Mouse (Mus musculus) cerebellum, adult (tissue): Measurements from ENCODE around the gene Il10rb.

Experiments
- ATAC-seq: cut with Nextera tagmentation; 2 replicates; pipeline ENCODE4 v1.9.2; 2017; ENCODE audit warnings: mild to moderate bottlenecking, moderate library complexity, mixed read lengths; ENCODE audit not compliant: insufficient number of reproducible peaks, low FRiP score, low TSS enrichment

Gene Il10rb

GRCm38 (mm10) chr16:91381606-91382005 is 24.4 kb upstream of the Il10rb start:
- ATAC-seq: no peak

GRCm38 (mm10) chr16:91382261-91382790 is 23.6 kb upstream of the Il10rb start:
- ATAC-seq: no peak

GRCm38 (mm10) chr16:91384221-91384620 is 21.7 kb upstream of the Il10rb start:
- no peak for ATAC-seq

- ATAC-seq: no peak
Measured at GRCm38 (mm10) chr16:91385621-91386020, 20.3 kb upstream of the Il10rb start.

- no peak for ATAC-seq
Measured at GRCm38 (mm10) chr16:91386419-91387120, 19.4 kb upstream of the Il10rb start.

GRCm38 (mm10) chr16:91387121-91387486 is 18.9 kb upstream of the Il10rb start:
- no peak for ATAC-seq

GRCm38 (mm10) chr16:91390100-91390499 is 15.9 kb upstream of the Il10rb start:
- no peak for ATAC-seq

- no peak for ATAC-seq
Measured at GRCm38 (mm10) chr16:91391421-91391820, 14.5 kb upstream of the Il10rb start, which contains the start of gene Gm21970. Gm21970 (plus strand) TSS chr16:91391721.

GRCm38 (mm10) chr16:91394826-91395410 is 11.0 kb upstream of the Il10rb start:
- no peak for ATAC-seq

GRCm38 (mm10) chr16:91395633-91396392 is 10.2 kb upstream of the Il10rb start:
- no peak for ATAC-seq

GRCm38 (mm10) chr16:91396844-91397537 is 9.0 kb upstream of the Il10rb start:
- ATAC-seq: no peak

GRCm38 (mm10) chr16:91398030-91398429 is 7.9 kb upstream of the Il10rb start:
- ATAC-seq: no peak

GRCm38 (mm10) chr16:91398944-91399343 is 7.0 kb upstream of the Il10rb start:
- no peak for ATAC-seq

- ATAC-seq: no peak
Measured at GRCm38 (mm10) chr16:91401569-91402165, 4.3 kb upstream of the Il10rb start.

GRCm38 (mm10) chr16:91403784-91404183 is 2.2 kb upstream of the Il10rb start:
- ATAC-seq: no peak

- ATAC-seq: no peak
Measured at GRCm38 (mm10) chr16:91404187-91404586, 1.8 kb upstream of the Il10rb start.

GRCm38 (mm10) chr16:91404828-91405577 is 961 bp upstream of the Il10rb start:
- ATAC-seq: no peak

- no peak for ATAC-seq
Measured at GRCm38 (mm10) chr16:91406585-91407220, 739 bp downstream of the Il10rb start.
